46 mouse cellular contexts compared by ENCODE assay signal in the genomic region with DNA sequence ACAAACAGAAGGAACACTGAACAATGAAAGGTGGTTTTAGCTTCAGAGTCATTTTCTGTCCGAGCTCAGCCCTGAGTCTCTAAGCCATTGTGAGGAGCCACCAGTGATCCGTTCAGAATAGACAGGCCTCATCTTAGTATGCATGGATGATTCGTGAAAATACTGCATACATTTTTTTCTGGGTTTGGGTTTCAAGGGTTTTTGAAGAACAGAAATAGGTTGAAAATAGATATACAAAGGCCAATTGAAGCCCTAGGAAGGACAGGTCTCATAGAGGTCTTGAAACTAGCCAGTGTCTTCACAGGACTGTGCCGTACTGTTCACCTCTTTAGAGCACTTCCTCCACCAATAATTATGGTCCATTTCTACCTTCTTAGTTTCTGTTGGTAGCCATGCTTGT. TPM values are rescaled to one million over a fixed set of nuclear protein-coding genes. Genes with fewer than 3 reads are reported as not detected.
"Had no signal": no experiment of that assay in that cellular context is flagged by ENCODE, and none has a peak within 500 bp of the region (broad histone marks: within the 10 kb centered on the region; RNA-seq: fewer than 3 reads in every experiment).

No protein-coding gene starts in this region.

- H3K4me3 ChIP-seq: limb, embryonic 10.5 days; limb, embryonic 12.5 days; limb, embryonic 13.5 days; limb, embryonic 15.5 days; liver, embryonic 12.5 days; liver, embryonic 13.5 days; liver, embryonic 15.5 days; lung, embryonic 15.5 days; megakaryocyte, embryonic 14.5 days; midbrain, embryonic 10.5 days; midbrain, embryonic 12.5 days; midbrain, embryonic 13.5 days; midbrain, embryonic 15.5 days; myocyte; neural tube, embryonic 12.5 days had no signal

- H3K9ac ChIP-seq: limb, embryonic 12.5 days; limb, embryonic 13.5 days; limb, embryonic 15.5 days; liver, embryonic 12.5 days; liver, embryonic 13.5 days; liver, embryonic 14.5 days; liver, embryonic 15.5 days; liver, postnatal 0 days; lung, embryonic 14.5 days; lung, embryonic 15.5 days; midbrain, embryonic 12.5 days; midbrain, embryonic 13.5 days; midbrain, embryonic 15.5 days; neural tube, embryonic 12.5 days had no signal

- DNase-seq: left cerebral cortex, postnatal 4 days; liver; liver, embryonic 13.5 days; liver, postnatal 0 days; lung, adult 18-20 months; lung, adult 2 months; lung, embryonic 14.5 days; lung, postnatal 10 days; lung, postnatal 14 days; lung, postnatal 36 days; lung, postnatal 4 days; midbrain, embryonic 14.5 days had no signal

- H3K27ac ChIP-seq: limb, embryonic 10.5 days; limb, embryonic 12.5 days; limb, embryonic 13.5 days; limb, embryonic 15.5 days; liver, embryonic 12.5 days; liver, embryonic 13.5 days; liver, embryonic 14.5 days; liver, embryonic 15.5 days; lung, embryonic 15.5 days; macrophage; midbrain, embryonic 10.5 days; midbrain, embryonic 12.5 days; midbrain, embryonic 13.5 days; midbrain, embryonic 15.5 days; neural tube, embryonic 12.5 days had no signal

- H3K9me3 ChIP-seq: limb, embryonic 10.5 days; limb, embryonic 12.5 days; limb, embryonic 13.5 days; limb, embryonic 15.5 days; liver, embryonic 12.5 days; liver, embryonic 13.5 days; liver, embryonic 15.5 days; lung, embryonic 15.5 days; megakaryocyte, embryonic 14.5 days; midbrain, embryonic 10.5 days; midbrain, embryonic 12.5 days; midbrain, embryonic 13.5 days; midbrain, embryonic 15.5 days; neural tube, embryonic 12.5 days had no signal

- H3K27me3 ChIP-seq: limb, embryonic 12.5 days; limb, embryonic 13.5 days; limb, embryonic 15.5 days; liver, embryonic 12.5 days; liver, embryonic 13.5 days; liver, embryonic 15.5 days; lung, embryonic 15.5 days; megakaryocyte, embryonic 14.5 days; midbrain, embryonic 12.5 days; midbrain, embryonic 13.5 days; midbrain, embryonic 15.5 days; neural tube, embryonic 12.5 days had no signal

- H3K36me3 ChIP-seq: limb, embryonic 10.5 days; limb, embryonic 12.5 days; limb, embryonic 13.5 days; limb, embryonic 15.5 days; liver, embryonic 12.5 days; liver, embryonic 13.5 days; liver, embryonic 15.5 days; lung, embryonic 15.5 days; midbrain, embryonic 10.5 days; midbrain, embryonic 12.5 days; midbrain, embryonic 13.5 days; midbrain, embryonic 15.5 days; neural tube, embryonic 12.5 days had no signal

- H3K4me2 ChIP-seq: limb, embryonic 12.5 days; limb, embryonic 13.5 days; limb, embryonic 15.5 days; liver, embryonic 11.5 days; liver, embryonic 12.5 days; liver, embryonic 13.5 days; liver, embryonic 15.5 days; lung, embryonic 14.5 days; lung, embryonic 15.5 days; midbrain, embryonic 11.5 days; midbrain, embryonic 12.5 days; midbrain, embryonic 13.5 days; midbrain, embryonic 15.5 days; neural tube, embryonic 12.5 days had no signal

- H3K4me1 ChIP-seq: limb, embryonic 10.5 days; limb, embryonic 12.5 days; limb, embryonic 13.5 days; limb, embryonic 15.5 days; liver, embryonic 12.5 days; liver, embryonic 13.5 days; liver, embryonic 15.5 days; lung, embryonic 15.5 days; megakaryocyte, embryonic 14.5 days; midbrain, embryonic 10.5 days; midbrain, embryonic 12.5 days; midbrain, embryonic 15.5 days; neural tube, embryonic 12.5 days had no signal

RNA-seq across cellular contexts. Expression of gene Pdha2, which starts 21.7 kb away (rescaled TPM):
- total RNA-seq: left cerebral cortex, postnatal 10 days; left cerebral cortex, postnatal 14 days; left cerebral cortex, postnatal 25 days; left cerebral cortex, postnatal 36 days; left cerebral cortex, postnatal 4 days; liver, adult 2 months; megakaryocyte progenitor cell, adult 5-6 weeks; megakaryocyte, adult 5-6 weeks; megakaryocyte-erythroid progenitor cell, adult 5-6 weeks; midbrain, postnatal 0 days had no signal
- polyA plus RNA-seq: limb, embryonic 10.5 days; limb, embryonic 11.5 days; limb, embryonic 12.5 days; limb, embryonic 13.5 days; limb, embryonic 14.5 days; limb, embryonic 15.5 days; liver, adult 2 months; liver, embryonic 11.5 days; liver, embryonic 12.5 days; liver, embryonic 13.5 days; liver, embryonic 14.5 days; liver, embryonic 15.5 days; liver, embryonic 16.5 days; liver, postnatal 0 days; lung, adult 2 months; lung, embryonic 14.5 days; lung, embryonic 15.5 days; lung, embryonic 16.5 days; lung, postnatal 0 days; macrophage; midbrain, embryonic 10.5 days; midbrain, embryonic 11.5 days; midbrain, embryonic 12.5 days; midbrain, embryonic 13.5 days; midbrain, embryonic 14.5 days; midbrain, embryonic 15.5 days; midbrain, embryonic 16.5 days; midbrain, postnatal 0 days; myocyte; neural tube, embryonic 11.5 days; neural tube, embryonic 12.5 days had no signal
